Mouse (Mus musculus) left cerebral cortex, adult 9 months (tissue): Measurements from ENCODE around the gene Ggact.
A peak's percentile ranks its signal among the peaks of the same experiment; 100 is the strongest.

ENCODE experiments used
- DNase-seq, 2 experiments: peaks; one replicate each; pipeline ENCODE4 v3.0.0; 2022; ENCODE audit warnings: low spot score in 2 of 2

Gene Ggact

DNA sequence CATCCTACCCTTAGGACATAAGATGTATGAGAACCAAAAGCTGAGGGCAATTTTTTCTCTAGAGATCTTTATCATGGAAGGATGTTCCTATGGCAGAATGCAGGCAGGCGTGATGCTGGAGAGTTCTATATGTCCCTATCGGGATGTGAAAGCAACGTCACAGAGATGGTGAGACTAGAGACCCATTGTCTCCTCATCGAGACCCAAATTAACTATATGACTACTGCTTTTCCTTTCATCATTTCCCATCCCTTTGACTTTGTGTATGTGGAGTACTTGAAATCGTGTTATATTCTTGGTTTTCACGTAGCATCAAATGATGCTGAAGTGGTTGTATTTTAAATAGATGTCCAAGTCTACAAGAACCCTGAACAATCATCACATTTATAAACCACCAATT, at the start of gene Ggact:
Ggact (minus strand) TSS at position 101 of the 400 bp plus-strand sequence.
- no peak for DNase-seq

DNA sequence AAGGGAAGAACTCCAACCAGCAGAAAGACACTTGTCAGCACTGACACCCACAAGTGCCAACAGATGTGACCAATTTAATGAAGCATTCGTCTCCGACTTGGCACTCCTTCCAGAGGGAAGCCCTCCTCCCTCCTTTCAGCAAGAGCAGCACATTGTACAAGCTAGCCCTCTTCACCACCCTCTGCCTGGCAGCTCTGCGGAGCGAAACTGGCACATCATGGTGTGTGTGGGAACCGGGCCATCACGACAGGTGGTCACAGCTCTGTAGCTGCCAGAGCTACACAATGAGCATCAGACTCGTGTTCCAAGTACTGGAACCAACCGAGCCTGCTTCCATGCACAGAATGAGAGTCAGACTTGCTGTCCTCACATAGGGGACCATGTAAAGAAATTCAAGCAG, 44.4 kb upstream of the Ggact start:
- peak; percentile 61 to 91 for DNase-seq

DNA sequence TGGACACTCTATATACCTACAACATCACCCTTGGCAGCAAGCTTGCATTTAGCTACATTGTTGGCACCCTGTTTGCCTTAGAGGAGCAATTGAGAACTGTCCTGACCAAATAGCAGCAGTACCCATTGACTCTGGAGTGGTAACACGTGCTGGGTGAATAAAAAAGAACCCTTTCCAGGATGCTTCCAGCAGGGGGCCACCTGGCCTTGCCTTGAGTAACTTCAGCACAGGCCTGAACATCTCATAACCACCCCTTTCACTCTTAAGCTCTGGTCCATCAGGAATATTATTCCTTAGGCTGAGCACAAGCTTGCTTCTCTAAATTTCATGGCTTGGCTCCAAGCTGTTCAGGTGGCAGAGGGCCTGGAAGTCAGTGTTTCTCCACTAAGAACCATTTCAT, 39.8 kb upstream of the Ggact start:
- peak in 1 of 2 experiments; percentile 77 for DNase-seq

DNA sequence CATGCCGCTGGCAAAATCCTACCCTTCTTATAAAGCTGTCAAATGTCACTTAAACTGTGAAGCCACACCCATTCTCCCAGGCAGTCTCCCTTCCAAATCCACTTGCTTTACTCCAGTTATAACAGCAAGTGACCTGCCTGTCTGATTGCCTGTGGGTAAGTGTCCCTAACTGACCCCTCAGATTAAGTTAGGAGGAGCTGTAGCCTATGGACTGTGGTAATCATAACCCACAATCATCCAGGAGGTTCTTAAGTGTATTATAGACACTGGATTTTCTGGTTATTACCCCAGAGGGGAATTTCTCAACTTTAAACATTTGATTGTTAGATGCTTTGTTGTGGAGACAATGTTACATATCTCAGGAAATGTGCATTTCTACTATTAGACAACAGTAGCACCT, 39.0 kb upstream of the Ggact start:
- DNase-seq, result no peak

DNA sequence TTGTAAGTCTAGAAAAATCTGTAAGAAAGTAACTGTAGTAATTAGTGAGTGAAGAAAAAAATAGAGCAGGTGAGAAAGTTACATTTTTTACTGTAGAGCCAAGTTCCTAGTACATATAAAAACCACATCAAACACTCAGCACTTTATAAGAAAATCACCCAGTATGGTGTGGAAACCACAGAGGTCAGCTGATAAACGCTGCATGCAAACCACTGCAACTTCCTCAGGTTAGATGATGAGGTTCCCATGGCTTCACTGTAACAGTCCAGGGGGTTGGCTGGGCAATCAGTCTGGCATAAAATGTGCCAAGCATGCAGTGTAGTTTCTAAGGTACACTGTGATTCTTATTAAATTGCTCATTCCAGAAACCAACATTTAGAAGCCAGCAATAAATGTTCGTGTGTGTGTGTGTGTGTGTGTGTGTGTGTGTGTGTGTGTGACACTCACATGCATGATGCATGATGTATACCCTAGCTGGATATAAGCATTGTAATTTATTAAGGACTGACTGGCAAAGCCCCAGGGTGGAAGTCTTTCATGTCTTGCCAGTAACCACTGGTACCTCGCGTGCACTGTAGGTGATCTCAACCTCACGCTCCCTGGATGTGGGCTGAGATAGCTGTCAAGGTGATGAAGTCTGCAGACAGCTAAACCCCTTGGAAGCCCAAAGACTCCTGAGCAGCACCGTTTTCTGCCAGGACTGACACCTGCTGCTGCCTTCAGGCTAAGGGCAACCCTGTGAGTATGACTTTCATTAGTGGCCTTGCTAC, 38.3 kb upstream of the Ggact start:
- no peak for DNase-seq

DNA sequence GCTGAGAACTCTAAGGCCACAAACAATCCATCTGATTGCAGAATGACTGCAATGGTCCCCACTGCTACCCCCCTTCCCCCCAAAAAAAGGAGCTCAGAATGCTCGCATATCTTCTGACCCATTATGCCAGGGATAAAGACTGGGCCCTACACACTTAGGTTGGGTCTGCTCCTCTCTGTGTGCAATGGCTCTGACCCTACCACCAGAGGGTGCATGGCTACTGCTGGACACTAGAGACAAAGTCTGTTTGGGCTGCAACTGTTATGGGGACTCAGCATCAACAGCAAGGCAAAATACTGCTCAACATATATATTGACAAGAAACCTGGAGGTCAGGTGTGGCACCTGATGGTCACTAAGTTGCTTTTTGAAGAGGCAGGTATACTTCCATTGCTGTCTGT, 37.4 kb upstream of the Ggact start:
- no peak for DNase-seq

DNA sequence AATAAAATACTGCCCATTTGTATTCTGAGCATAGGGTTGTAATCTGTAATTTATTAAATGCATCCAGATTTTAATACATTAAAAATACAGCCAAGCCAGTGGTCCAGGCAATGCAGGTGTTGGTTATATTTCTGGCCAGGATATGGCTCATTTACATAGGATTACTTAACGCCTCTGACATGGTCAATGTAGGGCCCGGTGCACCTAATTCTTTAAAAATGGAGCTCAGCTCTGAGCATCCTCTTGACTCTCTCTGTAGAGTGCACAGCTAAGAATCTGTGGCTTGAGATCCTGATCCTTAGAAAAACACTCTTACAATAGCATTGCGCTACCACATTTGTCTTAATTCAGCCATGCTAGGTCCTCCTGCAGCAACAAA, 29.9 kb upstream of the Ggact start:
- DNase-seq, result no peak

DNA sequence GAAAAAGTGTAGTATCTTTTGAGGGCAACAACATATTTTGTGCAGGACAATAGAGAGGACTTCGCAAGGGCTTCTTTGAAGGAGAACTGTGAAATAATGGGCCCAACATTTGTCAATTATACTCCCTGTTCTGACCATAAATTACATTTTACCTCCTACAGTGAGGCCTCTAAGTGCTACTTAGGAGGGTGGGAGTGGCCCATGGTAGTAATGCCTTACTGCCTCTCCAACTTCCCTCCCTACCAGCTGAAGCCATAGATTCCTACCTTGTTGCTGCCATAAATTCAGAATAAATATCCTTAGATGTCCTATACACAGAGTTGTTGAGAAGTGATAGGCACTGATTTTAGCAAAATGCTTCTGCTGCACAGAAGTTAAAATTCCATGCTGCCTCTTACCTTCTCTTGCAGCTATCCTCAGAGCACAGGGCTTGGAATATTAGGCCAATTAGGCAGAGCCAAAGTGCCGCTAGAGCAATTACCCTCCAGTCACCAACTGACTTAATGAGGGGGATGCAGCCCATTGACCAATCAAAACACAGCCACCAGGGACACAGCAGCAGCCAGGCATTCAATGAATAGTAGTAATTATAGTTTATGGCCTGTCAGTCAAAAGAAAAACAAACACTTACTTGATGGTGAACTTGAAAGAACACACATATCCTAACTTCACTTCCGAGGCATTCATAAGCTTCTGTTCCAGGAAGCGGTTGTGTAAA, 29.4 kb upstream of the Ggact start:
- DNase-seq, result peak in 1 of 2 experiments; percentile 14

DNA sequence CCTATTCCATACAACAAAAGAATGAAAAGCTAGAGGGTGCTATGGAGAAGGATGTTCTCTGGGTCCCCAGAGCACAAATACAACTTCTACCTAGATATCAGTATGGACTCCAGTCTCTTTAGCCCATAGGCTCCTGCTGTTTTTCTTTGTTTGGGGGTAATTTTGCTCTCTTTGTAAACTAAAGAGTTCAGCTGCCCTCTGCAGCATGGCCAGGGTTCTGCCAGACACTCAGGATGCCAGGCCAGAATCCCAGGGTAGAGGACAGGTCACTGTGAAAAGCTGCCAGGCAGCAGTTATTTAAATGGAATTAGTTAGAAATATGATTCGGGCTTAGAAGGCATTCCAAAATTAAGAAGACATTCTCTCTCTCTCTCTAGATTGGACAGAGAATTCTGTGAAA, 22.9 kb upstream of the Ggact start:
- no peak for DNase-seq

DNA sequence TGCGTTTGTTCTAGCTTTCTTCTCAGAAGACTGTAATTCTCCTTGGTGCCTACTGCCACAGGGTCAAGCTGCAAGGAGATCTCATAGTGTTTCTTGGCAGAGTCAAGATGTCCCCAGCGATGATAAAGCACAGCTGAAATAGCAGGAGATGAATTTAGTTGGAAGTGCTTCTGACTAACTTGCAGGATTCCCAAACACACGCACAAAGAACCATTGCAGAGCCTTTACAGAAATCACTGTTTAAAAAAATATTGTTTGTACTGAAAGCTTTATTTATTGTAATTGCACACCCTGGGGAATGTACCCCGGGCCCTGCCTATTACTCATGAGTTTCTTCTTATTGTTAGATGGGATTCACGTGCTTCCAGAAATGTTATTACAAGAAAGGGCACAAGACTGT, 6.5 kb upstream of the Ggact start:
- no peak for DNase-seq

DNA sequence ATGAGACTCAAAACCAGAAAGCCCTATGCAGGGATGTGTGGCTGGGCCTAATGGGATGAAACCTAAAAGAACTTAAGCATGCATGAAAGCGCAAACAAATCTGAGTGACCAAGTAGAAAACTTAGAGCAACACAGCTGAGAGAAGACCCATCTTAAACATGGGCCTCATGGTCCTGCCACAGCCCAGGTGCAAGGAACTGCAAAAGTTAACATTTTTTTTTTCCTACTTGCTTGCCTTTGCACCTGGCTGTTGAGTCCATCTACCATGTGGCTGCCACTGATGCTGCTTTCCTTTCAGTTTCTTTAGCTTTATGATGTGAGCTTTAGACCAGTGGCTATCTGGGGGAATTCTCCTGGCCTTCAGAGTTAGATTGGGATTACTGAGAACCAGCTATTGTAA, 4.1 kb upstream of the Ggact start:
- no peak for DNase-seq

DNA sequence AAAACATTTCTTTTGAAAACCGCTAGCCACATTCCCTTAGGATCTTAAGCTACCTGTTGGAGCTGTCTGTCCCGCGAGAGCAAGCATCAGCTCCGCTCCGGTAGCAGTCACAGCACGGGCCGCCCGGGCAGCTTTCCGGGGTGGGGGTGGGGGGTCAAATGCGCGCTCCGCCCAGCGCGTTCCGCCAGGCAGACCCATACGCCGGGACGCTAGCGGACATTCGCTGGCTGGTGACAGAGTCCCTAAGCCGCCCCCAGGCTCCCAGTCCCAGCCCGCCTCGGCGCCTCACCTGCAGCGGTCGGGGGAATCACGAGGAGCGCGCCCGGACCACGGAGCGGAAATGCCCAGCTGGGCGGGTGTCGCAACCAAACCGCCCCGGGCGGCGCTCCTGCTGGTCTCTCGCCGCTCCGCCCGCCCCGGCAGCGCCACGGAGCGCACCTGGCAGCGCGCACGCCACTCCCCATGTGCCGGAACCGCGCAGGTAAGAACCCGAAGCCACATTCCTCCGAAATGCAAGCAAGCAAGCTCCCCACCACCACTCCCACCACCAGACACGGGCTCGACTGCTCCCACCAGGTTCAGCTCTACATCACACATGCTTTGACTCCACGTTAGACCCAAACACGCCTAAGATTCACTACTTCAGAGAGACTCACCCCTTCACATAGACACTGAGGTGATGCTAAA, 602 bp downstream of the Ggact start:
- peak in 1 of 2 experiments; percentile 49 for DNase-seq

DNA sequence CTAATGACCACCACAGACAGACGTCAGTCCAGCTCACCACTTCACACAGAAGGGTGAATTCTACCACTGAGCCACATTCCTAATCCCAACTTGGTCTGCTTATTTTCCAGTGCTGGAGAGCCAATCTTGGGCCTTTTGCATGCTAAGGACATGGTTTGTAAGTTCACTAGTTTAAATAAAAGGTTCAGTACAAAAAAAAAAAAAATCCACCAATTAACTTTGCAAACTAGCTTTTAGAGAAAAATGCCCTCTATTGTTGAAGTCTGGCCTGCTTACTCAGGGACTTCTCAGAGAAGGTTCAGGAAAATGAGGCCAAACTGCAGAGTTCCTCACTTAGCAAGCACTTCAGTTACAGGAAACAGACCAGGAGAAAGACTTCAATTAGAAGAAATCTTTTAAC, 1.4 kb downstream of the Ggact start:
- DNase-seq, result no peak

DNA sequence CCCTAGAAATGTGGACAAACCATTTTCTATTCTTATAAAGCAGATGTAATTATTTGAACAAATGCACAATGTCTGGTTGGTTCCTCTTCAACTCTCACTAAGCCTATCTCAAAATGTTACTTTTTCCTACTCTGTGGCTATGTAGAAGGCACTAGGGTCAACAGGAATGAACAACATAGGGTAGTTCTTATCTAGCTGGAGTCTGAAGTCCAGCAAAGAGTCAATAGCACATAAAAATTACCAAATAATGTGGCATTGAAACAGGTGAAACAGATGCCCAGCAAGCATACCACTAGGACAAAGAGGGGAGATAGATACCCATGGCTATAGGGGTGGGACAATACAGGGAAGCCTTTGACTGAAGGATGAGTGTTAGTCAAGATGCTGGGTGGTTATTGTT, 2.3 kb downstream of the Ggact start:
- no peak for DNase-seq

DNA sequence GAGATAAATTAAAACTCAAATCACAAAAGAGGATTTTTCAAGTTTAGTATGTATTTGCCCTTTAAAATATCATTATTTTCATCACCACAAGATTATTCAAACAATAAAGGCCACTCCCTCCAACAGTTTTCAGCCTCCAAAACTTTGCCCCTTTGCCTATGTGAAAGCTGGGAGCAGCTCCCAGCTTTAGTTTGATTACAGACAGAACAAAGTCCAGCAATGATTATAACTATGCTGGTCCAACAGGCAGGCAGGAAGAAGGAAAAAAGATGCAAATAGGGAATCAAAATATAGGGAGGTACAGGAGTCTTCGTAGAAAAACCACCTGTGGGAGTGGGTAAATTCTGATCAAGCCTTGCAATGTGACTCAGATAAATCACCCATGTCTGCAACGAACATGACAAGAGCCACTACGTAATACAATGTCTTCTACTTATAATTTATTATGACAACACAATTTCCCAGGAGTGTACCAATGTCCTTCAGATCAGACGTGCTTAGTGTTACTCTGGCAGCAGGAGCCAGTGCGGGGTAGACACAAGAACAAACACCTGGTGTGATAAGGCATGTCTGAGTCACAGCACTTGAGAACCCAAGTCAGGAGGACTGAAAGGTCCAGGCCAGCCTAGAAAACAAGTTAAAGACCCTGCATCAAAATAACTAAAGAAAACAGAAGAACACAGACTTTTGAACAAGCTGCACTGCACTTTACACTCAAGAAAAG, 4.0 kb downstream of the Ggact start:
- DNase-seq, result no peak

DNA sequence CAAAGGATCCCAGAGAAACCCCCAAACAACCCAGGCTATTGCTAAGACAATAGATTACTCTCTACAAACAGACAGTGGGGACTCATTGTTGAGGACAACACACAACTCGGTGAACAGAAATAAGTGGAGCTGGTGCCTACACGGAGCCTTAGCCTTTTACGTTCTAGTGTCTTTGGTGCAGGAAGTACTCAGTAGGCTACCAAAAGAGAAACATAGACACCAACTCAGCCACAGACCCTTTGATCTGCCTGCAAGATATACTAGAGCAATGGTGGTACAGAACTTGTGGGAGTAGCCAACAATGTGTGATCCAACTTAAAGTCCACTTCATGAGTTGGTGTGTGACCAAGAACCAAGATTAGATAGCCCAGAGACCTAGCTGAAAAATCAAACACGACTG, 5.5 kb downstream of the Ggact start:
- DNase-seq, result no peak

DNA sequence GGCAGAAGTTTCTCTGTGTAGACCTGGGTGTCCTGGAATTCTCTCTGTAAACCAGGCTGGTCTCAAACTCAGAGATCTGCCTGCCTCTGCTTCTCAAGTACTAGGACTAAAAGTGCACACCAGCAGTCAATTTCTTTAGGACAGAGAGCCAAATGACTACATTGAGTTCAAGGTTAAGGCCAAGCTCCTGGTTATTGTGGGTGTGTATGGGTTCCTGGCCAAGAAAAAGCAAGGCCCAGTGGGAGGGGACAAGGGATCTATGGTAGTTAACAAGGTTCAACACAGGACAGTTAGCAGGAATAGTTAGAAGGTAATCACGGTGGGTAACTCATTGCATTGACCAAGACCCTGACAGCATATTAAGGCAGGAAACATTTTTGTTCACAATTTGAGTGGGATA, 8.6 kb downstream of the Ggact start:
- no peak for DNase-seq

DNA sequence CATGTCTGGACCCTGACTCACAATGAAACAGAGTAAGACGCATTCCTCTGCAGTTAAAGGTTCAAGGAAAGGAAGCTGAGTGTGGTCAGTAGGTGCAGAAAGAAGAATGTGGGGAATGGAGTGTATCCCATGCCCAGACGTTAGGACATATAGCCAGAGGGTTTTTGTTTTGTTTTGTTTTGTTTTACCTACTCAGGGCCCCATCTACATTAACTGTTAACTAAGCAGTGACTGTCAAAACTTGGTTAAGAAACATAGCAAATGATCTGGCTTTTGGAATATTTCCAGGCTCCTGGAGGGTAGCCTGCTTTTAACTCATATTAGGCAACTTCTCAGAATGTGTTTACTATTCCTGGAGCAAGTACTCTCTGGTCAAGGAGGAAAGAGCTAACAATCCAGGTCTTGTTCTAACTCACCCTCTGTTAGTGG, 9.6 kb downstream of the Ggact start:
- no peak for DNase-seq

DNA sequence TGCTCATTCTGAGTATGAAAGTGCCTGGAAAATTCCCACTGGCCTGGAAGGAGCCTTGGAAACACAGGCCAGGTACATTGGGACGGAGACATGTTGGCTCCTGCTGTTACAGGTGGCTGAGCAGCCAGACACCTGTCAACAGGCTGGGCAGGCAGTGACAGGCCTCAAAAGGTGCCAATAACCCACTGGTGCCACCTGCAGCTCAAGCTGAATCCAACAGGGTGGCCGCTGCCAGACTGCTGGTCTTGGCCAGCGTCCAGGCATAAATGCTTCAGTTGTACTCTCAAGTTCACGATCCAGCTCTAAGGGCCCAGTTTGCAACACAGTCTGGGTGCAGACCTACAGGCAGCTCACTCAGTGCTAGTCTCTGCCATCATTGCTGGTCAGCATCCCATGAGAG, 10.7 kb downstream of the Ggact start:
- DNase-seq, result no peak

DNA sequence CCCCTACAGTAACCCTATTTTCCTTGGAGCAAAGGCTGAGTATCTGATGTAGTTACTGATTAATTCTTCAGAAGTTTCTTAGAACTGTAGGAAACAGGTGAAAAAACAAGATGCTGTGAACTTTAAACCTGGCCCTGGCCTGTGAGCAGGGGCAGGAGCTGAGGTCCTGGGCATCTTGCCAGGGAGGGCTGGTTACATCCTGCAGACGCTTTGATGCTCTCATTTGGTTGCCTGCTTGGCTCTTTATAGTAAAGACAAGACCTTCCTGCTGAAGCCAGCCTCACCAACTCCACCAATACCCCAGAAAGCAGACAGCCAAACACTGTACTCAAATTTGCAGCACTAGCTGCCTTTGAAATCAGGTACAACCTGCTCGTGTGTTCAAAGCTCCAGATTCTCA, 11.4 kb downstream of the Ggact start:
- no peak for DNase-seq

DNA sequence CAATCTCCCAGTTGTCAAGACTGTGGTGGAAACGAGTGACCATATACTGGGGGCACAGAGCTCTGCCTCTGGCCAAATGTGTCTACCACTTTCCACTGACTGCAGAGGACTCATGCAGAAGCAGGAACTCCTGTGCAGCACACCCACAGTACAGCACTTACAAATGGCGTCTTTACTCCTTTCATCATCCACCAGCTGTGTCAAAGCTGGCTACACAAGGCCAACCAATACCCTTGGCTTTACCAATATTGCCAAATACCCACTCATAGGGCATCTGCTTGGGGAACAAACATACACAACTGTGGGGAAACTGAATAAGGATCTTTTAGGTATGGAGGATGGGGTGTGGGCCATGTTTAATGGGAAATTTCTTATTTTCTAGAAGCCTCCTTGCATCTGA, 11.8 kb downstream of the Ggact start:
- DNase-seq, result no peak

DNA sequence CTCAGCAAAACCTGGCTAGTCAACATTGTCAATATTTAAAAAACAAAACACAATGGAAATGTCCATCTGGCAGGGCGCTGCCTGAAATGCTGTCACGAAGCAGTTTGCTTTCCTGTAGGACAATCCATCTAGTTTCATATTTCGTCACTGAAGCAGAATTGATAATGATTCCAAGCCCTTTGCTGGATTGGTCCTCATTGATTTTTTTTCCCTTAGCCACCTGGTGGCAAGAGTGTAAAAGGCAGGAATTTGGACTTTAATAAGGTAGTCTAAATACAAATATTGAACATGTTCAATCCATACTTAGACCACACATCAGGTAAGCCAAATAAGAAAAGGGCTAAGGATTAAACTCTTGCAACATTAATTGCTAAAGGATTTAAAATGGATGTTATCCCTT, 12.4 kb downstream of the Ggact start:
- no peak for DNase-seq
